Comparison of ENCODE assay signal across 21 mouse cellular contexts in genomic region chr14:27607419-27607818, GRCm38 (mm10).
"Had no signal": no experiment of that assay in that cellular context is flagged by ENCODE, and none has a peak within 500 bp of the region (broad histone marks: within the 10 kb centered on the region; RNA-seq: fewer than 3 reads in every experiment).

No protein-coding gene starts in this region.

- H3K4me1 ChIP-seq: intestine, embryonic 15.5 days; liver, embryonic 12.5 days; liver, embryonic 15.5 days; lung, embryonic 15.5 days; megakaryocyte, embryonic 14.5 days; midbrain, embryonic 10.5 days; midbrain, embryonic 13.5 days had no signal

- H3K27ac ChIP-seq: intestine, embryonic 15.5 days; kidney, embryonic 15.5 days; limb, embryonic 10.5 days; limb, embryonic 13.5 days; liver, embryonic 12.5 days; liver, embryonic 15.5 days; lung, embryonic 15.5 days; midbrain, embryonic 10.5 days; midbrain, embryonic 13.5 days; stomach, postnatal 0 days had no signal

- H3K4me3 ChIP-seq: intestine, embryonic 15.5 days; kidney, embryonic 15.5 days; limb, embryonic 10.5 days; limb, embryonic 13.5 days; liver, embryonic 12.5 days; liver, embryonic 15.5 days; lung, embryonic 15.5 days; megakaryocyte, embryonic 14.5 days; midbrain, embryonic 10.5 days; midbrain, embryonic 13.5 days had no signal

- H3K27me3 ChIP-seq: intestine, embryonic 15.5 days; kidney, embryonic 15.5 days; limb, embryonic 13.5 days; liver, embryonic 12.5 days; liver, embryonic 15.5 days; lung, embryonic 15.5 days; megakaryocyte, embryonic 14.5 days; midbrain, embryonic 13.5 days had no signal

- H3K36me3 ChIP-seq: intestine, embryonic 15.5 days; kidney, embryonic 15.5 days; limb, embryonic 10.5 days; limb, embryonic 13.5 days; liver, embryonic 12.5 days; liver, embryonic 15.5 days; lung, embryonic 15.5 days; midbrain, embryonic 10.5 days; midbrain, embryonic 13.5 days had no signal

- ATAC-seq: hindbrain, embryonic 16.5 days; intestine, embryonic 15.5 days; liver, embryonic 12.5 days; midbrain, embryonic 13.5 days; midbrain, embryonic 16.5 days had no signal

- DNase-seq: kidney, adult 11 months; kidney, postnatal 25 days; liver; lung, adult 18-20 months; lung, postnatal 10 days; lung, postnatal 36 days; thymus, adult 18-20 months; thymus, postnatal 36 days had no signal
